Mouse (Mus musculus) kidney, adult 2 months (tissue): ENCODE data around the gene 1700018B08Rik.

ENCODE experiments used
- CTCF ChIP-seq: fragments of 200-500 bp; conservative IDR thresholded peaks from 2 replicates; pipeline ENCODE4 v1.5.1; 2011; ENCODE audit warnings: low read depth, mild to moderate bottlenecking, control low read depth, low read length, moderate library complexity, mixed read lengths; ENCODE audit not compliant: insufficient read depth, insufficient read length
- POLR2A ChIP-seq: fragments of 200-500 bp; IDR thresholded peaks from one replicate; pipeline ENCODE4 v1.6.1; 2011; ENCODE audit warnings: low read depth, low read length, control low read depth

GRCm38 (mm10) chr8:121593293-121593692, 49.2 kb upstream of the 1700018B08Rik start:
- no peak for TF ChIP-seq POLR2A
- no peak for TF ChIP-seq CTCF
